Comparison of ENCODE assay signal across 25 mouse cellular contexts in genomic region chr3:131357643-131358042, GRCm38 (mm10).
"Had no signal": no experiment of that assay in that cellular context is flagged by ENCODE, and none has a peak within 500 bp of the region (broad histone marks: within the 10 kb centered on the region; RNA-seq: fewer than 3 reads in every experiment).

No protein-coding gene starts in this region.

- ATAC-seq: hindbrain, embryonic 16.5 days; inflammation-experienced regulatory T-cells, adult 6 months; intestine, embryonic 15.5 days; intestine, postnatal 0 days; liver, embryonic 12.5 days had no signal

- H3K27ac ChIP-seq: gastrocnemius, adult 2 months; heart, embryonic 10.5 days; hindbrain, embryonic 10.5 days; hindbrain, embryonic 12.5 days; hindbrain, embryonic 14.5 days; intestine, embryonic 15.5 days; layer of hippocampus, adult 2 months; left cerebral cortex, adult 2 months; limb, embryonic 13.5 days; limb, embryonic 15.5 days; liver, embryonic 12.5 days had no signal

- H3K4me1 ChIP-seq: heart, embryonic 10.5 days; heart, embryonic 12.5 days; hindbrain, embryonic 10.5 days; hindbrain, embryonic 12.5 days; limb, embryonic 15.5 days; liver, embryonic 12.5 days had no signal

- H3K4me3 ChIP-seq: gastrocnemius, adult 2 months; heart, embryonic 10.5 days; heart, embryonic 12.5 days; hindbrain, embryonic 10.5 days; hindbrain, embryonic 12.5 days; intestine, embryonic 15.5 days; layer of hippocampus, adult 2 months; left cerebral cortex, adult 2 months; limb, embryonic 13.5 days; limb, embryonic 15.5 days; liver, embryonic 12.5 days had no signal

- DNase-seq: gastrocnemius, adult 2 months; gastrocnemius, postnatal 14 days; gastrocnemius, postnatal 36 days; heart, adult 18-20 months; heart, postnatal 10 days; heart, postnatal 4 days; kidney, adult 18-20 months; kidney, adult 8-10 months; kidney, postnatal 10 days; kidney, postnatal 25 days; kidney, postnatal 4 days had no signal
